Mouse (Mus musculus): ENCODE data around the gene Tmod4.
"Not testable (repeated sequence)": the region's sequence is repeated elsewhere in the genome, so short reads cannot be mapped to it uniquely, and the experiment has no call there.

The Tmod4 gene

GRCm38 (mm10) chr3:95124246-95124645 lies at the start of gene Tmod4:
TSS of gene Tmod4 (plus strand) at chr3:95124476.
- no peak for DNase-seq (ENCODE audit: low spot score in 2 of 2)

GRCm38 (mm10) chr3:95088071-95088470 lies 36.2 kb upstream of the Tmod4 start:
- no peak for DNase-seq (ENCODE audit: low spot score in 2 of 2)

DNA sequence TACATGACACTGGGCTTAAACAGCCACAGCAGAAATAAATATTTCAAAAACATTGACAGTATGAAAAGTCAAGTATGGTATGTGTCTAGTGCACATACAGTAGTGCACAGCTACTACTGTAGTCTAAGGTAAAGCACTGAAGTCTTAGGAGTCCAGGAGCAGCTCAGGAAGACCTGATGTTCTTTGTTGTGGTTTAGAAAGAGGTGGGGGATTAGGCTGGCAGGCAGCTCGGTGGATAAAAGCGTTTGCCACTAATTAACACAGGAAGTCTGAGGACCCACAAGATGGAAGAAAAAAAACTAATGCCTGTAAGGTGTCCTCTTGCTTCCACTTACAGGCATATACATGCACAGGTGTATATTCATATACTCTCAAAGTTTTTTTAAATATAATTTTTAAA lies 23.4 kb upstream of the Tmod4 start:
- no peak for DNase-seq (ENCODE audit: low spot score in 2 of 2)

GRCm38 (mm10) chr3:95105121-95105520 lies 19.2 kb upstream of the Tmod4 start:
- peak in 1 of 2 experiments; percentile 60 for DNase-seq (ENCODE audit: low spot score in 2 of 2)

GRCm38 (mm10) chr3:95105586-95106337 lies 18.5 kb upstream of the Tmod4 start:
- no peak for DNase-seq (ENCODE audit: low spot score in 2 of 2)

- peak; percentile 92 to 96 for DNase-seq (ENCODE audit: low spot score in 2 of 2)
Measured at GRCm38 (mm10) chr3:95106338-95107117, 17.7 kb upstream of the Tmod4 start, which contains the start of gene Pip5k1a. TSS of gene Pip5k1a (minus strand) at chr3:95106930.

DNA sequence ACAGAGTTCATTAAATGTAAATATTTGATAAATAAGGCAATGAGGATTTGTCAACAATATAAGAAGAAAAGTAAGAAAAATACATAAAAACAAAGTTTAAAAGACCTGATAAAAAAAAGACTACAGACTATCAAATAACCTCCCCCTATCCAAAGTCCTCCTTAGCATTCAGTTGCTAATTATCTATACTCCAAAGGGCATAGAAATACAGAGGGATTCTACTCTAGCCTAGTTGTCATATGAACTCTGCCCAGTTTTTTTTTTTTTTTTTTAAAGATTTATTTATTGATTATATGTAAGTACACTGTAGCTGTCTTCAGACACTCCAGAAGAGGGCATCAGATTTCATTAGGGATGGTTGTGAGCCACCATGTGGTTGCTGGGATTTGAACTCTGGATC lies 17.0 kb upstream of the Tmod4 start:
- not testable (repeated sequence) for DNase-seq (ENCODE audit: low spot score in 2 of 2)

DNA sequence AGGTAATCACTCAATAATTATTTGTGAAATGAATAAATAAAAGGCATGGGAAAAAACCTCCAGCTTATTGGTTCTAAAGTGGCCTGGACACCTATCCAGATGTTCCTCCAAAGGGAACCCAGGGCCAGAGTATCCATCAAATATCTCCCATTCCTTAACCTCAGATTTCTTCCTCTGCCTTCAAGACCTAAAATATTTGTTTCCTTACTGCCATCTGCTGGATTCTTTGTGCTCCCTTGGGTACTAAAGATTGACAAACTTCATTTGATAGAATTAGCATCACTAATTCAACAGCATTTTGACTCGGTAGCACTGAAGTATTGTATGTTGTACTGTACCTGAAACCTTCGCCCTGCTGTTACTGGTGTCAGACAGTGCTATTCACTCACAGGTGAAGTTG lies 16.4 kb upstream of the Tmod4 start:
- no peak for DNase-seq (ENCODE audit: low spot score in 2 of 2)

GRCm38 (mm10) chr3:95110911-95111726 lies 13.2 kb upstream of the Tmod4 start, which contains the start of gene Vps72:
TSS of gene Vps72 (plus strand) at chr3:95111022.
- peak; percentile 73 to 90 for DNase-seq (ENCODE audit: low spot score in 2 of 2)

GRCm38 (mm10) chr3:95112760-95113159 lies 11.5 kb upstream of the Tmod4 start:
- DNase-seq (ENCODE audit: low spot score in 2 of 2), result no peak

DNA sequence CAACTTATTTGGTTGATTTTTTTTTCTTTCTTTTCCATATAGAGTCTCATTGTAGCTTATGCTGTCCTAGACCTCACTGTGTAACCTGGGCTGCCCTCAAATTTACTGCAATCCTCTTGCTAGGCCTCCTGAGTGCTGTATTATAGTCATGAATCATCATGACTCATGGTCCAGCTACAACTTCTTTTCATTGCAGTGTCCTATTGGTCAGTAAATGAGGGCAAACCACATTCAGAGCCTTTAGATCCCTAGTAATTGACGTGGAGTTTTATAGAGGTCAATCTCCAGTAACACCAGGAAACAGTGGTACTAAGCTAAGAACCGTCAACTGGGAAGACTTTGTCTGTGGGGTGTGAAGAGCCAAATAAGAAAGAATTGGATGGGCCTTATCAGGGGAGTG lies 6.5 kb upstream of the Tmod4 start:
- no peak for DNase-seq (ENCODE audit: low spot score in 2 of 2)

DNA sequence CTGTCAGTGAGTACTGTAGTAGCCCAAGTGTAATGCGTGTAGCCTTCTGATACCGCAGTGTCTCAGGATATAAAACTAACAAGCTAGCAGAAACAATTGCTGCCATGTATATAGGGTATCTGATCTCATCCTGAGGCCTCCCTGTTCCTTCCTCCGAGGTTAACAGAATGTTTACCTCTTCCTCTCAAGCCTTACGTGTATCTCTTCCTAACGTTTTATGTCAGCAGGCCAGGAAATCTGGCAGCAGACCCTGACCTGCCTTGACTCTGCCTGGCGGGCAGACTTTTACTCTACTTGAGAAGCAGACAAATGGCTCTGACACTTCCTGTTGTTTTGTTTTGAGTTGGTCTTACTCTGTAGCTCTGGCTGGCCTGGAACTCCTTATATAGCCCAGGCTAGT lies 2.7 kb upstream of the Tmod4 start:
- no peak for DNase-seq (ENCODE audit: low spot score in 2 of 2)

DNA sequence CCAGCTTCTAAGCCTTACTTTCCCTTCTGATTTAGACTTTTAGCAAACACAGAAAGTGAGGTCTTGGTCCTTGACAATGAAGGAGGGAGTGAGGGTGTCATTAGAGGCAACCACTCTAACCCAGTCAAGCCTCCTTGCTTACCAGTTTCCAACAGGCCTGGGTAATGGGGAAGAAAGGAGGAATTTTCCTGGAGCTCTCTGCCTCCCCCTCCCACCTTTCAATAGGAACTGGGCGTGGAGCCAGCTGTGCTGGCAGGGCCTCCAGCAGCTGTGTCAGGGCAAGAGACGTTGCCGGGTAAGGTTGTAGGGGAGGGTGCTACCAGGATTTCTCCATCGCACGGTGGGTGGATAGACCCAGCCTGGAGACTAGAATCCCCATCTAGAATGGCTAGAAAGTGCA lies 696 bp downstream of the Tmod4 start:
- no peak for DNase-seq (ENCODE audit: low spot score in 2 of 2)

GRCm38 (mm10) chr3:95129226-95129651 lies 5.0 kb downstream of the Tmod4 start:
- DNase-seq (ENCODE audit: low spot score in 2 of 2), result no peak

GRCm38 (mm10) chr3:95130081-95130480 lies 5.8 kb downstream of the Tmod4 start:
- no peak for DNase-seq (ENCODE audit: low spot score in 2 of 2)

- DNase-seq (ENCODE audit: low spot score in 2 of 2), result not testable (repeated sequence)
Measured at GRCm38 (mm10) chr3:95132389-95132788, 8.1 kb downstream of the Tmod4 start.

DNA sequence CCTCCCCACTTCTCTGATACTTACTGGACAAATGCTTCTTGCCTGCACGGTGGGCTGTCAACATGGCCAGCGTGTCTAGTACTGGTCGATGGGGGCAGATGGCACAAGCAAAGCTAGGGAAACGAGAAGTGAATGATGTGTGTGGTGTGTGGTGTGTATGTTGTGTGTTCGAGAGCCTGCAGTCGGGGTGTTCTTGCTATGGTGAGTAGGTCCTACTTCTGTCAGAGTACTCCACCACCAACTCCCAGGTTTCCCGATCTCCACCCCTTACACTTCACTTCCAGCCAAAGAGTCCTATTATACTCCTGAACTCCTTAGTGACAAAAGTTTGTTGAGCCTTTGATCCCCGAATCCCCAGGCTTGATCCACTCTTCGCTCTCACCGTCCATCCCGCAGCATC lies 8.9 kb downstream of the Tmod4 start:
- DNase-seq (ENCODE audit: low spot score in 2 of 2), result no peak

- peak; percentile 93 to 95 for DNase-seq (ENCODE audit: low spot score in 2 of 2)
Measured at GRCm38 (mm10) chr3:95133680-95134101, 9.4 kb downstream of the Tmod4 start, which contains the start of the genes Scnm1 and Lysmd1. TSS of gene Scnm1 (minus strand) at chr3:95134011. TSS of gene Lysmd1 (plus strand) at chr3:95134088.

DNA sequence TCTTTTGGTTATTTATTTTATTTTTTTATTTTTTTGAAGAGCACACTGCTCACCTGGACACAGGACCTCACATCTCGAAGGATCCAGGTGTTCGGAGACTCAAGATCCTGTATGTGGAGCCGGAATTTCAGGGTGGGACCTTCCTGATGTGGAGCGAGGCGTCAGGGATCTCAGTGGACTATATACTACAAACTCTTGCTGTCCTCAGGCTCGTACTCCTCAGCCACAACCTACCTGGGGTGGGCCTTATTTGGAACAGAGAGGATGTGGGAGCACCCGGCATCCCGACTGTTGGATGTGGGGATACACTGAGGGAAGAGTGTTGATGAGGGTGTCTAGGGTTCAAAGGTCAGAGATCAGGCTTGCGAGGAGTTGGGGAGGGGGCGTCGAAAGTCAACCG lies 9.9 kb downstream of the Tmod4 start:
- not testable (repeated sequence) for DNase-seq (ENCODE audit: low spot score in 2 of 2)

DNA sequence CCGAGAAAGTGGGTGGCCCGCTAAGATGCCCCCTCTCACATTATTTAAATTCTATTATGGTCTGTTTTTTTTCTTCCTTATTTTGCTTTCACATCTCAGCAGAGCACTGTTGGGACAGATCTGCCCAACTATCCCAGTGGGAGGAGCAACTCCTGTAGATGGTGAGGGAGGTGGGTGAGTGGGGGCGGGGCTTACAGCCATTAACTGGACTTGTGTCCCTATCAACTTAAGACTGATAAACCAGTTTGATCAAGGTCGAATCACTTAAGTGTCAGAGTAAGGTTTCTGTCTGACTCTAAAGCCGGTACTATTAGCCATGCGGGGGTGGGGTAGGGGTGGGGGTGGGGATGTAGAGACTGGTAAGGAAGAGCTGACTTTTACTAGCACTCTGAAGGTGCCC lies 10.7 kb downstream of the Tmod4 start:
- peak in 1 of 2 experiments; percentile 49 for DNase-seq (ENCODE audit: low spot score in 2 of 2)

DNA sequence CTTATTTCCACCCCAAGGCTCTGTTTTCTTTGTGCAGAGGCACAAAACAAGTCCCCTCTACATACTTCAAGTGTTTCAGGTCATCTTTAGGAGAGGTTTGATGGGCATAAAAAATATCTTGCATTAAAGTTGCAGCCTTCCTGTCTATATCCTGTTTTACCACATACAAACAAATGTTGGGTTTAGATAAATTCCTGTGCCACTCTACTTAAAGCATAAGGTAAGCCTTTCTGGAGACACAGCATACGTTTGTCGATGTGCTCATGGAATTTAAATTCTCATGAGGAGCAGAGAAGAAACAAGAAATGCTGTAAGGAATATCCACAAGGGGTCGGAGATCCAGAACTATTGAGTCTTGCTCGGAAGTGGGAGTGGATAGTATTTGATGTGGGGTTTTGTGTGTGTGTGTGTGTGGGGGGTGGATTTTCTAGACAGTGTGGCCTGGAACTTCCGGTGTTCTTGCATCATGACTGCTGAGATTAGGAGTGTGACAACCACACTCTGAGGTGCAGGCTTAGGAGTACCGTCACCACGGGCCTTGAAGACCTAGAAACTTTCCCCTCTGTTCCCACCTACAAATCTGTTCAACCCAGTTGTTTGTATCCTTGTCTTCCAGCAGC lies 11.3 kb downstream of the Tmod4 start:
- DNase-seq (ENCODE audit: low spot score in 2 of 2), result no peak

Data from left cerebral cortex, adult 9 months (tissue).